Mouse (Mus musculus): Measurements from ENCODE around the gene Zfp451.
A peak's percentile ranks its signal among the peaks of the same experiment; 100 is the strongest.

GRCm38 (mm10) chr1:33739302-33739701, 75.1 kb downstream of the Zfp451 start:
- TF ChIP-seq CTCF (conservative IDR thresholded peaks at IDR 0.05; ENCODE audit: insufficient read depth, insufficient read length, low read depth, low read length): peak; percentile 92
- TF ChIP-seq POLR2A (IDR thresholded peaks at IDR 0.05; ENCODE audit: low read depth, low read length): no peak
